Mouse (Mus musculus) retina, embryonic 14.5 days (tissue): ENCODE results near the gene Mdh1.

Source experiments
- DNase-seq: peaks from one replicate; pipeline ENCODE4 v3.0.0-alpha.2; 2015; ENCODE audit warnings: low spot score

Mdh1 gene

DNA sequence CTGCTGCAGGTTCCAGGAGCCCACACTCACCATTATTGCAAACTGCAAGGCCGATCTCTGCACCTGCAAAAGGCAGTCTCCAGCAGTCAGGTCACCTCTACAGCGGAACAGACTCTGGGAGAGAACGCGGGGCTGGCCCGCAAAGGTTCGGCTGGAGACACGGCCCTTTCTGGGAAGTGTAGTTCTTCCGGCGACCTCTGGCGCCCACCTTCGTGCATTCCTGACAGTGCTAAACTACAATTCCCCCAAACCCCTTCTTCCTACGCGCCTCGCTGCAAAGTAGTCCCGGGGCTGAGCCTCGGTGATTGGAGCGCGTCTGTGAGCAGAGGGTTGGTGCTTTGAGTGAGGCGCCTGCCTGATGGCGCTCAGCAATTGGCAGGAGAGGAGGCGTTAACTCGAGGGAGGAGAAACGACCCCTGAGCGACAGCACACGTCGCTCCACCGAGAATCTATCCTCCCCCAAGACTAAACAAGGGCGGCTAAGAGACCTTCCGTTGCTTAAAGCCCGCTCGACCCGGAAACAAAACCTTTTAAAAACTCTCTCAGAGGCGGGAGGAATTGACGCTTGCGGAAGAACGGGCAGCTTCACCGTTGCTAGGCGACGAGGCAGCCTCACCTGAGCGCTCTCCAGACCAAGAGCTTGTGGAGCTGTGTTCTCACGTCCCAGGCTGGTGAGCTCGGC is at the start of gene Mdh1, which contains the start of gene Wdpcp:
Gene Mdh1, minus strand, starts transcription at position 668 of the 682 bp plus-strand sequence.
Gene Wdpcp, plus strand, starts transcription at position 536 of the 682 bp plus-strand sequence.
- peak; percentile 96 for DNase-seq

DNA sequence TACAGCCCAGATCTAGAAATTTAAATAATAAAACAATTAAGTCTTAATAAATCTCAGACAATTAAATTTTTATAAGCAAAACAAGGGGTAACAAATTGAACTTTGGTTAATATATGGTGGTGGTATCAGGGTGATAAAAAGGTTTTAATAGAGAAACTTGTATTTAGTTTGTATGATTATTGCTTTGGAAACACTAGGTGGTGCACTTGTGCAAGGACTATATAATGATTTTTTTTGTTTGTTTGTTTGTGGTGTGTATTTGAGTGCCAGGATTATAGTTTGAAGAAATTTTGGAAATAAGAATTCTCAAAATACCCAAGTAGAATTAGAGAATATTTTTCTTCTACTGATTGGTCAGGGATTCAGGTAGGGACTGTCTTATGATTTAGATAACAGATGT is 43.7 kb upstream of the Mdh1 start:
- DNase-seq, result peak; percentile 8

DNA sequence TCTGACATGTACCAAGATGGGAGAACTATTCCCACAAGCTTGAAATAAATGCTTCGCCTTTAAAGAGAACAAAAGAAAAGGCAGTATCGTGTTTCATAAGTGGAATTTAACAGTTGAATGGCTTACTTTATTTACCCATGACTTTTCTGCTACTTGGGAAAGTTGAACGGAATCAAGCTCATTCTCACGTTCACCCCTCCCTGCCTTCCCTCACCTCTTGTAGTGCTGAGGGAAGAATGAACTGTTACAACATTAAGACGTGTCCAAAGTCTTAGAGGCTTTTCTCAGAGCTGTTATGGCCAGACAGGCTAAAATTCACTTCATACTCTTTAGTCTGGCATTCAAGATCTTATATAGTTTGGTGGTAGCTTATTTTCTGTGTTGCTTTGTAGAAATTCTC is 30.3 kb upstream of the Mdh1 start:
- no peak for DNase-seq

DNA sequence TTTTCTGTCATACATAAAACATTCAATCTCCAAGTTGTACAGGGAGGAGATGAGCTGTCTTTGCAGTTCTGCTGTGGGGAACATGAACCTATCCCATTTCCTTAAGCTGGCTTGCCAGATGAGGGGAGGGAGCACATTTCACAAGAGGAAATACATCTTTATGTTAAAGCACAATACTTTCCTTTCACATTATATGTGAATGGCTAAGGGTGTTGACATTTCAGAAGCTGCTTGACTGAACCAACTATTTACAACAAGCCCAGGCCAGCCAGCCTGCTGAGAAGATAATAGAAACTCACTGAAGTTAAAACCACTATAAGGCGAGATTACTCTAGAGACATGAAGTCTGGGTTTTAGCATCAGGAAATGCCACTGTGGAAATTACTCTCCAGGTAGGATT is 11.1 kb upstream of the Mdh1 start:
- no peak for DNase-seq

DNA sequence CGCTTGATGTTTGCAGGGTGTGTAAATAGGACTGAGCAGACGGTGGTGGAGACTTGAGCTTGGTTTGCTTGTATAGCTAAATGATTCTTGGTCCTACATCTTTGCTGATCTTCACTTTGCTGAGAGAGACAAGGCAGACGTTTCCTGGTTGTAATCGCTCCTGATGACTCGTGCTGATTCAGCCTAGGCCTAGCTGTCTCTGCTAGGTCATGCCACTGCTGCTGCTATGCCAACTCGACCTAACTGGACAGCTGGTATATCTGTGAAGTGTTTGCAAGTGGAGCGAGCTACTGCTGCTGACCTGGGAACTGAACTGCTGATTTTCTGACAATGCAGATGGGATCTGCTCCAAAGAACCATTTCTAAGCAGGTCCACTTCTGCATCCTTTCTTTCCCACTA is 9.3 kb upstream of the Mdh1 start:
- no peak for DNase-seq

DNA sequence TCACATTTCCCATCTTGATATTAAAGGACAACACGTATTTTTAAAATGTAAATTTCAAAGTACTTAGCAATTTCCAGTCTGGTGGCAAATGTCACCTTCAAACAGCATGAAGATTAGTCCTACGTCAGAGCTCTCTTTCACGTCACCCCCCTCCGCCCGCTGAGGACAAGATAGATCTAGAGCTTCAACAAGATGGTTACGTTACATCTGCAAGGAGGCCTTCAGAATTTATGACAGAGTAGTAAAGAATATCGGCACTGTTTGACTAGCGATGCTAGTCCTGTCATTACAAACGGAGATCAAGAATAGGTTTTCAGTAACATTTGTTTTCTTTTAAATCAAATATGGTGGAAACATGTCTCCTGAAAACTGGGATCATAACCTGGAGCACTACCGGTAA is 1.2 kb downstream of the Mdh1 start:
- DNase-seq, result peak; percentile 24

DNA sequence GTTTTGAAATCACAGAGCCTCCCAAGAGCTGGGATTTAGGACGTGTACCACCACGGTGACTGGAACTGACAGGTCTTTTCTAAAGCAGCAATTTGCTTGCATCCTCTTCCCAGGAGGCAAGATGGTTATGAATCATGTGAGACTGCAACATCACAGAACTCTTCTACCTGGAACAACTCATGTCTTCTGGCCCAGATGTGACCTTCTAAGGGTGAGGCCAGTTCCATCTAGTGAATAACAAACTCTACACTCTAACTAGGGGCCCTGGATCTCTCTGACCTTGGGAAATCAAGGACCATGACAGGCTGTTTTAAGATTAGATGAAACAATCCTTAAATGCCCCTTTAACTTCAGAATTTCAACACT is 2.1 kb downstream of the Mdh1 start:
- DNase-seq, result no peak

DNA sequence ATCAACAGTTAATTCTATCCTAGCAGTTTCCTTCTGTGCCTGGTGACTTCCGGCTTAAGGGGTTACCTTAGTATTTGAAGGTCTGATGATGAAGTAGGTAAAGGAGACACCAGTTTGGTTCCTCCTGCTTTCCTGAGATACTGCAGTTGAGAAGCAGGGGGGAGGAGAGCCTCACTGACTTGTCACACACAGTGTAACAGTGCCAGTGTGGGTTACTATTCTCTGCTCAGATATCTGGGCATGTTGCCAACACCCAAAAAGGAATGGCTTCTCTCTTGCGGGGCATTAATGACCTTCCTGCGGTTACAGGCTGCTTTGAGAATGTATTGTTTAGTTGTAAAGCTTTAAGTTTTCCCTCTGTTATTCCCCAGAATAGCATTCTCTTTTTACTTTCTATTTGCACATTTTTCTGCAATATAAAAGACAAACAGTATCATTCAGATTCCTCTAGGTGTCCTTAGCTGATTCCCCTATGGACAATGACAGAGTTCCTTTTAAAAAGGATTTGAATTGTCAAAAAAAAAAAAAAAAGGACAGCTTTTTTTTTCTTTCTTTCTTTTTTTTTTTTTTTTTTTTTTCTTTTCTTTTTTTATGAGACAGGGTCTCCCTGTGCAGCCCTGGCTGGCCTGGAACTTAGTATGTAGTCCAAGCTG is 2.6 kb downstream of the Mdh1 start:
- DNase-seq, result peak; percentile 25

DNA sequence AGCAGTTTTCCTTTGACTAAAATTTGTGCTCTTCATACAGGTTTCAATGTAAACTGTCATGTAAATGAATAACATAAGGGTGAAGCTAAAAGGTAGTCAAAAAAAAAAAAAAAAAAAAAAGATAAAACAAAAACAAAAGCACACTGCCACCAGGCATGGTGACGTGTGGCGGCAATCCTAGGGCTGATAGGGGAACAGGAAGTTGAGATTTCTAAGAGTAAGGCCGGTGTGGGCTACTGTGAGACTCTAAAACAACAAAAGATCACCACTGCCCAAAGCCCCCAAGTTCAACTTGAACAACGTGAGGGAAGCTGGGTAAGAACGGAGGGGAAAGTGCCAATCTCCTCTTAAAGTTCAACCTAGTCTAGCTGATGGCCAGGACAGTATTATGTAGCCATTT is 3.2 kb downstream of the Mdh1 start:
- DNase-seq, result no peak

DNA sequence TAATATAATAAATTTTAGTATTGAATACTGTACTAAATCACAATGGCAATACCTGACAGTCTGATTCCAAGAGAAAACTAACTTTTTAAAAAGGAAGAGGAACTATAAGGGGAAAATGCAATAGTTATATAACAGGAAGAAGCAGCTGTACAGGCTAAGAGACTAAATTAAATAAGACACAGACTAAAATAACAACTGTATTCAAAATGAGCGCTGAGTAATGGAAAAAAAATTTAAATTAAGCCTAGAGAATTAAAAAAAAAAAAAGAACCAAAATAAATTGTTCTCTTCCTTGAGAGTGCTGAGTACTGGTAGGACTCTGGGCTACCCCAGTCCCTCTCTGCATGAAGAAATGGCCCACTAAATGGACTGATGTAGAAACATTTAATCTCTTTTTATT is 4.4 kb downstream of the Mdh1 start:
- no peak for DNase-seq

DNA sequence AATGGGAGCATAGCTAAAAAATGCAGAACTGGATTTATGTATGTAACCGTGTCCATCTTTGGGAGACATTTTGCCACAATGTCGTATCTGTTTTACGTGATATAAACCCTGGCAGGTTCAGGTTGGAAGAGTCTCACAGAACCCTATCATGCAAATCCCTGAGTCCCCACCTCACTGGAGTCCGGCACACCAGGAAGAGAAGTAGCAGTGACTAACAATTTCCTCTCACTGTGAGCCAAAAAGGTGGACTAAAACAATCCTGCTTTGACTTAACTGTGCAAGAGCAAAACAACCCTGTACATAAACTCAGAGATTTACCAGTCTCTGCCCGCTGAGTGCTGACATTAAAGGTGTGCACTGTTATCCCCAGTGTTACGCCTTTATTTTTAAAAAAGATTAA is 5.2 kb downstream of the Mdh1 start:
- no peak for DNase-seq

DNA sequence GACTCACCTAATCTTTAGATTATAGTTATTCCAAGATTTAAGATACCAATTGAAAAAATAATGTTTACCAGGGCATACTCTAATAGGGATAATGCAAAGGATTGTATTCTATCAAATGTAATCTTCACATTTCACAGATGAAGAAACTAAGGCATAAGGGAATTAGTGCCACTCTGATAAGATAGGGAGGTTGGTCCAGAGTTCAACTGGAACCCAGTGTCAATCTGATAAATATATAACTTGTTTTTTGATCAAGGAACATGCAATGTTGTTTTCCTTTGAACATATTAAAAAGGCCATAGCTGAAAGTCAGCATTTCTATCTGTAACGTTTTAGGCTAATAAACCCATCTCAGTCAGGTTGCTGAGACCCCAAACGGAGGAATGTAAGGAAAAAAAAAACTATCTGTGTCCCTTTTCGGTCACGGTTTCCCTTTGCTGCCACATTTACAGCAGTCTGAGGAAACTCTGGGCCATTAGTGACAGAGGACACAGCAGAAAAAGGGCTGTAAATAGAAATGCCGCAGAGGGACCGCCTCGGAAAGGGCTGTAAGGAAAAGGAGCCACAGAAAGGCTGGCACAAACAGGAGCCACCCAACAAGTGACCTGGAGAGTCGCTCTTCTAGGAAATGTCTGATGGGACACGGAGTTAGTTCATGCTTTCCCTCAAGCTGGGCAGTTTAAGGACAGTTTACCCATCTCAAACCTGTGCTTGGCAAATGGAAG is 7.3 kb downstream of the Mdh1 start:
- DNase-seq, result no peak

DNA sequence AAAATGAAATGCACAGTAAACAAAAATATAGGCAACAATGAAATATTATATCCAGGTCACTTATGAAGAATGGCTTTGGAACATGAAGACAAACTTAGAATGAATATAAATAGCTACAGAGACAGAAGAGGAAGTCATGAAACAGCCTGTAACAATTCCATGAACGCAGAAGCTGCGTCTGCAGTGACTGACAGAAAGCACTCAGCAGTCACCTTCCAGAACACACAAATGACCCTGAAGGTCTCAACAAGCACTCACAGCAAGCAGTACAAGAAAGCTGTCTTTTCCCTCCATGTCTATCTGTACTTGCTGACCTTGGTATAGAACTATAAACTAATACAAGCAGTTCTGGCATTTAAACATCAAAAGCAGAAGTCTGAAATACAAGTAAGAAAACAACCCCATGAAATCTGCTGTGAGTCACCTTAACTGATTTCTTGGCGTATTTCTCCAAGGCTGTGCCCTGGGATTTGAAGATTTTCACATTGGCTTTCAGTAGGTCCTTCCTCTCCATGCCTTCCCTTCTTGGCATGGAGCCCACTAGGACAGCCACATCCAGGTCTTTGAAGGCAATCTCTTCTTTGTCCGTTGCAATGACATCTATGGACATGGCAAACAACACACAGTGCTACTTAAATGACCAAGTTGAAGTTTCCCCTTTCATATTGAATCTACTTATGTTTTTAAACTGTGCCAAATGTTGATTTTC is 8.4 kb downstream of the Mdh1 start:
- DNase-seq, result no peak

DNA sequence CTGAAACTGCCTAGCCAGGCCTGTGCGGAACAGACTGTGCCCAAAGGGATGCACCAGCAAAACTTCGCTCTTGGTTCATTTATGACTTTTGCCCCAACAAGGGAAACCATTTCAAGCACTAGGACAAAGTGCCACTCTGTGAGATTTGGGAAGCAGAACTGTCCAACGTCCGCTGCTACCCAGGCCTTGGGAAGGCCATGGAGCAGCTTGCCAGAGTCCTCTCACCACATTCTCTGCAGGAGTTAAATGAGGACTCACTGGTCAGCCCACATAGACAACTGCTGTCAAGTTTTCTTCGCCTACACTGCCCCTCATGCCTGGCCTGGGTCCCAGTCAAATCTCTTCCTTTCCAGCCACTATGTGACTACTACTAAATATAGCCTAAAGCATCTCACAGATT is 10.8 kb downstream of the Mdh1 start:
- no peak for DNase-seq

DNA sequence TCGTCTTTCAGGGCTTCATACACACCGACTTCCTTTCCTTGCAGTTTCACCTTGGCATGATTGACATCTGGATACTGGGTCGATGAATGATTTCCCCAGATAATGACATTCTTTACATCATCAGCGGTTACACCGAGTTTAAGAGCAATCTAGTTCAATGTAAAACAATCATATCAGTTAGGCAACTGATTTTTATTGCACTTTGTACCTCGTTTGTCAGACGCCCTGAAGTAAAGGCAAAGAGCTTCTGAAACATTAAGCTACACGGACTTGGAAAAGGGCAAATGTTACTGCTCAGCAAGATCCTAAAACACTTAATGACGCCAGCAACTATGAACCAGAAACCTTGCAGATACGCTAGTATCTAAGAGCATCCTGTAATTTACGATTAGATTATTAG is 12.4 kb downstream of the Mdh1 start:
- no peak for DNase-seq

DNA sequence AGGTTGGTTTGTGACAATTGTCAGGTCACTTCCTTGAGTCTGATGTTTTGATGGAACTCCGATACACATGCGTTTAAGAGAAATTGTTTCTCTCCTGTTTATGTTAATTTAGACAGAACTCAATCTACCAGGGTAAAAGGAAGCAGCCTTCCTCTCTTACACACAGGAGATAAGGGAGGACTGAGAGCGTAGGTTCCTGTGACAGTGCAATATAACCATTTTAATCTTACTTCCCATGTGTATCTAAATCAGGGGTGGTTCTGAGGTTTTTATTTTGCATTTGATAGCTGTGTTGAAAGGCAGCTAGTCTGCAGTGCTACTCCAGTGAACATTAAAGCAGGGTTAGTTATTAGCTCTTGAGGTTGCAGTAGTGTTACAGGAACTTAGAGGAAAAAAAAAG is 20.1 kb downstream of the Mdh1 start:
- DNase-seq, result no peak

DNA sequence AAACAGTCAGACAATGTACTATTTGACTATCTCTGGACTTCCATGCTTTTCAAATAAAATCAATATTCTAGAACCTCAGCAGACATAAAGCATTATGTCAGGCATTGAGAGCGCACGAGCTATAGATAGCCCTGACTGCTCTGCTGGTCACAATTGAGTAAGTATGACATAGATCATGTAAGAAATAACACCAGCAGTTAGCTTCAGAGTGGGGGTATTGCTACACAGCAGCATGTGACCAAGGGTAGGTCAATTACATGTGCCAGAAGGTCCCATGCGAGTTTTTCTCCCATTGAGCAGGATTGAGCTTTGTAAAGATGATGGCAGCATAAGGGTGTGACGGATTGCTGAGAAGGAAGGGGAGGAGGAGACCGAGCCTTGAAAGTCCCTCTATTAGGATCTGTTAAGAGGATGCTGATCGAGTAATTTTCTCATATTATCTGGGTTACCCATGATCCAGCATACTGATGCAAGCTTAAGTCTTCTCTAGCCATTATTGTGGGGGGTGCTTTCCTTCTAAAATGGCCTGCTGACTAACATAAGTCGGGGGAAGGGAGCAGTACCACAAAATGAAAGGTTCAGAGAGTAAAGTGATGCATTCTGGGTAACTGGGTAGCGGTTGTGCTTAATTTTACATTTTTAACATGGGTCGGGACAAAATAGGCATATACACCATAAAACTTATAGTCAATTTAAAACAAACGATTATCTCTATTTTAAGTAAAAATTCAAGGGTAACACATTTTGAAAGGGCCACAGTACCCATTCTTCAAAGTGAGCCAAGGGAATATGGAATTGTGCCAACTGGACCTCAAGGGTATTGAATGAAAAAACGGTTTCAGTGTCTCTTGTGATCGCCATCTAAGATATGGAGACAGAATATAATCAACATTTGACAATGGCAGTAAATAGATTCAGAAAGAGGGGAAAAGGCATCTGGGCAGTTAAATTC is 21.7 kb downstream of the Mdh1 start:
- no peak for DNase-seq

DNA sequence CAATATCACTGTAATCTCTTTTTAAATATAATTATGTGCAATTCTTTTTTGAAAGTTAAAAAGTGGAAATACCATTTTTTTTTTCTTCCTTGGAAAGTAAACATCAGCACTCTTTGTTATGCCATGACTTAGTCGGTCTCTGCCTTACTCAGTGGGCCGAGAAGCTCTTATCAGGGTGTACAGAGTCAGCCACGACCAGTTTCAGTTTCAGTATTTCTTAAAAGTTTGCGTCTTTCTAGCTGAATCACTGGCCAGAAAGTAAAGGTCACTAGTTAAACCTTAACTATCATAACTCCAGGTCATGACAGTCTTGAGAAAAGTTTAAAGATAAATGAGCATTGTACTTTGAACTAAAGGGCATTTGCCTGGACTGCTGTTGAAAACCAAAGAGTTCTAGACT is 22.4 kb downstream of the Mdh1 start:
- DNase-seq, result no peak

DNA sequence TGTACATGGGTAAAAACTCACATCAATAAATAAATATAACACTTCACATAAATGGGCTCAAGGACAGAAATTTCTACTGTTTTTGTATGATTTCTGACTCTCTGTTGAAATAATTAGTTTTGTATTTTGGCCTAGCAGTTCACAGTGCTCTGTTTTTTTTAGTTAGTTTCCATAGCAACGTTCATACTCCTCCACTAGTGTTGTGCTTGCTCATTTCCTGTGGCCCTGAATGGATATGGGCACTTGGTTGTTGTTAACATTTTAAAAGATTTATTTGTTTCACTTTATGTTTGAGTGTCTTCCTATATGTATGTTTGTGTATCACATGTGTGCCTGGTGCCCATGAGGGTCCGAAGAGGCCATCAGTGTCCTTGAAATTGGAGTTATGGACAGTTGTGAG is 23.1 kb downstream of the Mdh1 start:
- DNase-seq, result no peak

DNA sequence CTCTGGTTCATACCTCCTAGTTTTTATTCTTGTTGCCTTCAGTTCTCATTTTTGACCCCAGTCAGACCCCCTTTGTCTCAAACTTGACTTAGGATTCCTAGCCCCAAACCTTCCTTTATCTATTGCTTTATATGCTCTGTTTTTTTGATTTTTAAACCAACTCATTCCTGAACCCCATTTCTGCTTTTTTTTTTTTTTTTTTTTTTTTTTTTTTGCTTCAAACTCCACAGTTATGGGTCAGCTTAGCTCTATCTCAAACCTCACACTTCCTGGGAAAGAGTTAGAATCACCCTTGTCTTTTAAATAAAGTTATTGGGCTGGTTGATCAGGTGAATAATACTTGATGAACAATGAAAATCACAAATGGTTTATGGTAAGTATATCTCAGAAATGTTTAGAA is 24.6 kb downstream of the Mdh1 start:
- DNase-seq, result no peak

DNA sequence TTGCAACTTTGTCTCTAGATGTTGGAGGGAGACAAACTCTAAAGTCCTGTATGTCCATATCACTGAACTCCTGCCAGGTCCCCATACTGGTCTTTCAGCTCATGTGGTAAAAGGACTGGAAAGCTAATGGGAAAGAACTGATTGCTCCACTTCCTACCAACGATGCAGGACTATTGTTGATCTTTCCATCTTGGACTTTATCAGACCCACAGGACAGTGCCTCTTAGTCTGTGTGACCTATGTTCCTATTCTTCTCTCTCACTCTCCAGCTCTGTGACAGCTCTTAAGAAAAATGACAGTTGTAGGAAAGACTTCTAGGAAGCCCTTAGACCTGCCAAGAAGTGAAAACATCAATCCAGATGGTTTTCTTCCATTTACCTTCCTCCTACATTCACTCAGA is 25.5 kb downstream of the Mdh1 start:
- DNase-seq, result no peak

DNA sequence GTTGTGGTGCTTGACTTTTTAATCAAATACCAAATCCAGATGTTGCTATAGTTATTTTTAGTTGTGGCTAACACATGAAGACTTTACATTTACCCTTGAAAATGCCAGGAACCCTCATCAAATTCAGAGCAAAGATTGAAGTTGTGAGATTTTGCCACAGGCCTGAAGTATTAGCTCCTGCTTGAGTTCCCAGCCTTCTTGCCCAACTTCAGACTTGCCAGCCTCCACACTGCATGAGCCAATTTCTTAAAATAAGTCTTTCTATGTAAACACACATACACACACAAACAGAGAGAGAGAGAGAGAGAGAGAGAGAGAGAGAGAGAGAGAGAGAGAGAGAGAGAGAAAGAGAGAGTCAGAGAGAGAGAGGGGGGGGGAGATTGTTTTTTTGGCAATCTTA is 26.2 kb downstream of the Mdh1 start:
- DNase-seq, result no peak
